Mouse (Mus musculus): Measurements from ENCODE around the gene Tek. TPM values are rescaled to one million over a fixed set of nuclear protein-coding genes. Genes with fewer than 3 reads are reported as not detected.

Gene Tek
- polyA plus RNA-seq, 1 experiment from 2014 or later: 12.1 TPM

GRCm38 (mm10) chr4:94766176-94766575 lies 27.1 kb downstream of the Tek start:
- ATAC-seq (replicated peaks; ENCODE audit: low FRiP score, low TSS enrichment, low read depth) (no peak), DNase-seq (ENCODE audit: low spot score) (peak; percentile 4)
- H3K4me3 ChIP-seq (ENCODE audit: low read depth, low read length): no peak overlapping the region
- H3K4me2 ChIP-seq (ENCODE audit: low read length): no peak overlapping the region
- no peaks in the 10 kb centered on the region for H3K36me3 ChIP-seq (ENCODE audit: control insufficient read depth, insufficient read depth, low read length)
- no peaks in the 10 kb centered on the region for H3K4me1 ChIP-seq (replicated peaks; ENCODE audit: control insufficient read depth, insufficient read depth, low read length)
- H3K9me3 ChIP-seq (ENCODE audit: control insufficient read depth, low read length): no peaks in the 10 kb centered on the region
- H3K27ac ChIP-seq (ENCODE audit: low read depth): no peak overlapping the region
- no peak overlapping the region for H3K9ac ChIP-seq (ENCODE audit: low read length)
- H3K27me3 ChIP-seq (replicated peaks; ENCODE audit: control insufficient read depth, insufficient read depth, low read length): no peaks in the 10 kb centered on the region
- WGBS: 86% methylated on average over 7 of the region's 7 CpGs

DNA sequence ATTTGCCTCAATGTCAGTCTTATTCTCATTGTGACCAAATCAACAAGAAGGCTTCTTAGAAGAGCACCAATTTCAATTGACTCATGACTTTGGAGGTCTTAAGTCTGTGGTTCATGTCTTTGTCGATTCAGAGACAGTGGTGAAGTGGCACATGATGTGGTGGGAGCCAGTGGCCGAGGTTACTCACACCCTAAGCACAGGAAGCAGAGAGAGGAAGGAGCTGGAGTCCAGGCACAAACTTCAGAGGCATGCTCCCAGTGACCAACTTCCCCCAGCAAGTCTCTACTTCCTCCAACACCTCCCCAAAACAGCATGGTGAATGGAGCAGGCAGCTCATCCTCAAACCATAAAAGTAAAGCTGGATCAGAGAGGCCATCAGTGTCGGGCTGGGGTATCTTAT lies 29.5 kb downstream of the Tek start:
- 69% methylated on average over 3 of the region's 3 CpGs for WGBS
- Histone ChIP-seq H3K4me1 (replicated peaks; ENCODE audit: control insufficient read depth, insufficient read depth, low read length) (no peaks in the 10 kb centered on the region), H3K27ac (ENCODE audit: low read depth) (no peak overlapping the region), H3K9ac (ENCODE audit: low read length) (no peak overlapping the region), H3K4me3 (ENCODE audit: low read depth, low read length) (no peak overlapping the region), H3K9me3 (ENCODE audit: control insufficient read depth, low read length) (no peaks in the 10 kb centered on the region), H3K36me3 (ENCODE audit: control insufficient read depth, insufficient read depth, low read length) (no peaks in the 10 kb centered on the region), H3K4me2 (ENCODE audit: low read length) (no peak overlapping the region), H3K27me3 (replicated peaks; ENCODE audit: control insufficient read depth, insufficient read depth, low read length) (no peaks in the 10 kb centered on the region)
- DNase-seq (ENCODE audit: low spot score) (peak; percentile 15), ATAC-seq (replicated peaks; ENCODE audit: low FRiP score, low TSS enrichment, low read depth) (no peak)

DNA sequence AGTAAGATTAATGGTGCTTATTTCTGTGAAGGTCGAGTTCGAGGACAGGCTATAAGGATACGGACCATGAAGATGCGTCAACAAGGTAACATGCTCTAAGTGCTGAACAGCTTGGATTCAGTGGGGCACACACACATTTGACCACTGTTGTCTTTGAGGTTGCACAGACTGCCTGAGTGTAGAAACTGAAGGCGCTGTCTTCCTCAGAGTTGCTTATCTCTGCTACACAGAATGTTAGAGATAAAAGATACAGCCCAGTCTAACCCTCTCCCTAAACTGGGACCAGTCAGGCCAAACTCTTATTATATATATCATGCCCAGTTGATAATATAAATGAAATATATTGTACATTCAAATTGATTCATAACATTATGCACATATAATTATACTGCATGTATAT lies 42.0 kb downstream of the Tek start:
- Histone ChIP-seq H3K36me3 (ENCODE audit: control insufficient read depth, insufficient read depth, low read length) (no peaks in the 10 kb centered on the region), H3K9me3 (ENCODE audit: control insufficient read depth, low read length) (no peaks in the 10 kb centered on the region), H3K27ac (ENCODE audit: low read depth) (no peak overlapping the region), H3K4me3 (ENCODE audit: low read depth, low read length) (no peak overlapping the region), H3K27me3 (replicated peaks; ENCODE audit: control insufficient read depth, insufficient read depth, low read length) (no peaks in the 10 kb centered on the region), H3K9ac (ENCODE audit: low read length) (no peak overlapping the region), H3K4me1 (replicated peaks; ENCODE audit: control insufficient read depth, insufficient read depth, low read length) (no peaks in the 10 kb centered on the region), H3K4me2 (ENCODE audit: low read length) (no peak overlapping the region)
- DNase-seq (ENCODE audit: low spot score): no peak
- 89% methylated on average over 5 of the region's 5 CpGs for WGBS
- no peak for ATAC-seq (replicated peaks; ENCODE audit: low FRiP score, low TSS enrichment, low read depth)

GRCm38 (mm10) chr4:94785921-94786320 lies 46.8 kb downstream of the Tek start:
- H3K4me2 ChIP-seq (ENCODE audit: low read length): no peak overlapping the region
- no peak overlapping the region for H3K4me3 ChIP-seq (ENCODE audit: low read depth, low read length)
- H3K27me3 ChIP-seq (replicated peaks; ENCODE audit: control insufficient read depth, insufficient read depth, low read length): no peaks in the 10 kb centered on the region
- ATAC-seq (replicated peaks; ENCODE audit: low FRiP score, low TSS enrichment, low read depth) (no peak), DNase-seq (ENCODE audit: low spot score) (no peak)
- WGBS: 90% methylated on average over 2 of the region's 2 CpGs
- no peak overlapping the region for H3K27ac ChIP-seq (ENCODE audit: low read depth)
- H3K4me1 ChIP-seq (replicated peaks; ENCODE audit: control insufficient read depth, insufficient read depth, low read length): no peaks in the 10 kb centered on the region
- H3K9ac ChIP-seq (ENCODE audit: low read length): no peak overlapping the region
- no peaks in the 10 kb centered on the region for H3K9me3 ChIP-seq (ENCODE audit: control insufficient read depth, low read length)
- H3K36me3 ChIP-seq (ENCODE audit: control insufficient read depth, insufficient read depth, low read length): no peaks in the 10 kb centered on the region

DNA sequence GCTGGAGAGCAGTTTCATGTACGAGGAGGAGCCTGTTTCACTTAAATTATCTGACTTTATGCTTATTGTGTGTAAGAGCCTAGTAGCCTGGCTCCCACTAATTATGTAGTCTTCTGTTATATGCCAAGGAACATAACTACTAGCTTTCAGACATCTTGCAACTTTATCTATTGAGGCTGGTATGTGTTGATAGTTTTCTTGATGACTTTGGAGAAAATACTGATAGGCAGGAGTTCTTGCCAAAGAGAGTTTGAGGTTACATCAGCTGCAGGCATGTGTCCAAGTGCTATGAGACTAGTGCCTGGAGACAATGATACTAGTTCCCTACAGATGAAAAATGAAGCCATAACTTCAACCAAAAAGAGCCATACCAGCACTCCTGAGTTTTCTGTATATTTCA lies 64.1 kb downstream of the Tek start:
- no peak for DNase-seq (ENCODE audit: low spot score)

GRCm38 (mm10) chr4:94810616-94811015 lies 71.5 kb downstream of the Tek start:
- H3K9ac ChIP-seq (ENCODE audit: low read length): no peak overlapping the region
- no peak for DNase-seq (ENCODE audit: low spot score)
- WGBS: 87% methylated on average over 1 of the region's 1 CpGs

More for the DNA sequence above, 64.1 kb downstream of the Tek start:
- Histone ChIP-seq H3K9me3 (ENCODE audit: control insufficient read depth, low read length) (no peaks in the 10 kb centered on the region), H3K4me1 (replicated peaks; ENCODE audit: control insufficient read depth, insufficient read depth, low read length) (no peaks in the 10 kb centered on the region), H3K27ac (ENCODE audit: low read depth) (no peak overlapping the region), H3K27me3 (replicated peaks; ENCODE audit: control insufficient read depth, insufficient read depth, low read length) (no peaks in the 10 kb centered on the region), H3K4me2 (ENCODE audit: low read length) (no peak overlapping the region), H3K4me3 (ENCODE audit: low read depth, low read length) (no peak overlapping the region), H3K9ac (ENCODE audit: low read length) (no peak overlapping the region), H3K36me3 (ENCODE audit: control insufficient read depth, insufficient read depth, low read length) (no peaks in the 10 kb centered on the region)
- 60% methylated on average over 1 of the region's 1 CpGs for WGBS
- ATAC-seq (replicated peaks; ENCODE audit: low FRiP score, low TSS enrichment, low read depth): no peak

GRCm38 (mm10) chr4:94826891-94827290 lies 87.8 kb downstream of the Tek start:
- Histone ChIP-seq H3K36me3 (ENCODE audit: control insufficient read depth, insufficient read depth, low read length) (no peaks in the 10 kb centered on the region), H3K27ac (ENCODE audit: low read depth) (no peak overlapping the region), H3K4me3 (ENCODE audit: low read depth, low read length) (no peak overlapping the region), H3K4me1 (replicated peaks; ENCODE audit: control insufficient read depth, insufficient read depth, low read length) (no peaks in the 10 kb centered on the region), H3K9me3 (ENCODE audit: control insufficient read depth, low read length) (no peaks in the 10 kb centered on the region), H3K9ac (ENCODE audit: low read length) (no peak overlapping the region), H3K4me2 (ENCODE audit: low read length) (no peak overlapping the region), H3K27me3 (replicated peaks; ENCODE audit: control insufficient read depth, insufficient read depth, low read length) (no peaks in the 10 kb centered on the region)
- no peak for ATAC-seq (replicated peaks; ENCODE audit: low FRiP score, low TSS enrichment, low read depth)
- DNase-seq (ENCODE audit: low spot score): no peak
- WGBS: 68% methylated on average over 1 of the region's 1 CpGs

More at GRCm38 (mm10) chr4:94810616-94811015, 71.5 kb downstream of the Tek start:
- Histone ChIP-seq H3K4me1 (replicated peaks; ENCODE audit: control insufficient read depth, insufficient read depth, low read length) (no peaks in the 10 kb centered on the region), H3K27me3 (replicated peaks; ENCODE audit: control insufficient read depth, insufficient read depth, low read length) (no peaks in the 10 kb centered on the region), H3K27ac (ENCODE audit: low read depth) (no peak overlapping the region), H3K4me3 (ENCODE audit: low read depth, low read length) (no peak overlapping the region), H3K4me2 (ENCODE audit: low read length) (no peak overlapping the region), H3K36me3 (ENCODE audit: control insufficient read depth, insufficient read depth, low read length) (no peaks in the 10 kb centered on the region), H3K9me3 (ENCODE audit: control insufficient read depth, low read length) (no peaks in the 10 kb centered on the region)
- ATAC-seq (replicated peaks; ENCODE audit: low FRiP score, low TSS enrichment, low read depth): no peak

GRCm38 (mm10) chr4:94827429-94827828 lies 88.3 kb downstream of the Tek start:
- Histone ChIP-seq H3K4me2 (ENCODE audit: low read length) (no peak overlapping the region), H3K4me3 (ENCODE audit: low read depth, low read length) (no peak overlapping the region), H3K36me3 (ENCODE audit: control insufficient read depth, insufficient read depth, low read length) (no peaks in the 10 kb centered on the region), H3K4me1 (replicated peaks; ENCODE audit: control insufficient read depth, insufficient read depth, low read length) (no peaks in the 10 kb centered on the region), H3K27me3 (replicated peaks; ENCODE audit: control insufficient read depth, insufficient read depth, low read length) (no peaks in the 10 kb centered on the region), H3K9ac (ENCODE audit: low read length) (no peak overlapping the region), H3K27ac (ENCODE audit: low read depth) (no peak overlapping the region), H3K9me3 (ENCODE audit: control insufficient read depth, low read length) (no peaks in the 10 kb centered on the region)
- WGBS: 29% methylated on average over 5 of the region's 5 CpGs
- DNase-seq (ENCODE audit: low spot score) (no peak), ATAC-seq (replicated peaks; ENCODE audit: low FRiP score, low TSS enrichment, low read depth) (no peak)

DNA sequence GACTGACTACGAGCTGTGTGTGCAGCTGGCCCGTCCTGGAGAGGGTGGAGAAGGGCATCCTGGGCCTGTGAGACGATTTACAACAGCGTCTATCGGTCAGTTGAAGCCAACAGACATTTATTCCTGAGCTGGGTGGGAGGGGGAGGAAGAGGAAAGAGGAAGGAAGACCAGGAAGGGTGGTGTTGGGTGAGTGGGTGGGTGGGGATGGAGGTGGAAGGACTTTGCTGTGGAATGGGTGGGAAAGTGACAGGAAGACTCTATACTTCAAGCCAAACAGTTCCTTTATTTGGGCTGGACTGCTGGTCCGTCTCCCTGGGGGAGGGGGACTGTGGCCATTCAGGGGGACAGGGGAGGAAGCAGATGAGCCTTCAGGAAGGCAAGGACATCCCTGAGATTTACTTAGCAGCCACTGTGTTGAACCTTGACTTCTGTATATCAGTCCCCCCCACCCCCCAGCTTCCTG lies 90.9 kb downstream of the Tek start:
- DNase-seq (ENCODE audit: low spot score): no peak
- H3K9ac ChIP-seq (ENCODE audit: low read length): no peak overlapping the region
- 50% methylated on average over 6 of the region's 6 CpGs for WGBS
- no peak overlapping the region for H3K27ac ChIP-seq (ENCODE audit: low read depth)
- no peaks in the 10 kb centered on the region for H3K4me1 ChIP-seq (replicated peaks; ENCODE audit: control insufficient read depth, insufficient read depth, low read length)
- no peaks in the 10 kb centered on the region for H3K27me3 ChIP-seq (replicated peaks; ENCODE audit: control insufficient read depth, insufficient read depth, low read length)
- ATAC-seq (replicated peaks; ENCODE audit: low FRiP score, low TSS enrichment, low read depth): no peak
- H3K4me3 ChIP-seq (ENCODE audit: low read depth, low read length): no peak overlapping the region
- H3K4me2 ChIP-seq (ENCODE audit: low read length): no peak overlapping the region
- H3K9me3 ChIP-seq (ENCODE audit: control insufficient read depth, low read length): no peaks in the 10 kb centered on the region
- H3K36me3 ChIP-seq (ENCODE audit: control insufficient read depth, insufficient read depth, low read length): no peaks in the 10 kb centered on the region
